Mouse (Mus musculus): ENCODE results near the gene Ildr2. TPM values are rescaled to one million over a fixed set of nuclear protein-coding genes. Genes with fewer than 3 reads are reported as not detected.

The Ildr2 gene
- 0.16 TPM in 1 of 2 replicates, not detected in the other for polyA plus RNA-seq (2012; ENCODE audit: insufficient read depth, insufficient read length, missing spikeins)

DNA sequence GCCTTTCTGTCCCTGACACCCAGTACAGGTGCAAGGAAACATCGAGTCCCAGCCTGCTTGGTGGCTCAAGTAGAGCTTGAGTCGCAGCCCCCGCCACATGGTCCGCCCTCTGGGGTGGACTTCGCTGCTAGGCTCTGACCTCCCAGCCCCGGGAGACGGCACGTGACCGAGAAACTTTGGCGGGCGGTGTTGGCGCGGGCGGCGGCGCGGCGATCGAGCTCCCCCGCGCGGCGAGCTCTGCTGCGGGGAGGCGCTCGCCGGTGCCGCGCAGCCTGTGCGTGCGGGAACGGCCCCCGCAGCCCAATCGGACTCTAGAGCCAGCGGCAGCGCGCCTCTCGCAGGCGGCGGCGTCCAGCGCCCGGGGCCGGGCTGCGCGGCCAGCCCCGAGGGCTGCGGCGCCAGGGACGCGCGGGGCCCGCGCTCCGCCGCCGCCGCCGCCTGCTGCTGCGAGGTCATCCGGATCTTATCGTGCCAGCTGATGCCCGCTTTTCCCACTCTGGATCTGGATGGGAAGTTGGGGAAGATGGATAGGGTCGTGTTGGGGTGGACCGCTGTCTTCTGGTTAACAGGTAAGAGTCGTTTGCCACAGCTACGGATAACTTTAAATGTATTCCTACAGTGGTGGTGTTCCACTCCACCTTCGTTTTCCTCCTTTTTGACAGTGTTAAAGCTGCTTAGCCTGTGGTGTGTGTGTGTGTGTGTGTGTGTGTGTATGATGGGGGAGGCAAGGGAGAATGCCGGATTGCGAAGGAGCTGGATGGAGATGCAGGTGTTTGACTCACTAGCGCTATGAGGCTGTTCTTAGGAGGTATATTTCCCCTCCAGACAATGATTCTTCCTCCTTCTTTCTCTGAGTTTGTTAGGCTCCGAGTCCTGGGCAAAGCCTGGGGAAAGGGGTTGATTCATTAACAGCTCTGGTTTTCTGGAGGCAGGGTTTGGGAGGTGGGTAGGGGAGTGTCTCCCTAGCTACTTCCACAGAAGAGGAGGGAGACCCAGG, at the start of gene Ildr2:
Gene Ildr2 (plus strand): TSS at position 242 of the 997 bp plus-strand sequence.
- H3K27ac ChIP-seq (ENCODE audit: insufficient read depth, low read depth, low read length): no peak within 1 kb of the TSS
- H3K4me1 ChIP-seq (ENCODE audit: control insufficient read depth, insufficient read depth, low read length): no peaks in the 10 kb centered on the region
- H3K4me3 ChIP-seq (ENCODE audit: insufficient read depth, low read length): peak within 1 kb of the TSS; percentile 27
- no peak for TF ChIP-seq POLR2A (IDR thresholded peaks at IDR 0.05; ENCODE audit: borderline replicate concordance, low read depth, low read length)
- no peak for TF ChIP-seq CTCF (IDR thresholded peaks at IDR 0.05; ENCODE audit: low read depth, low read length)

DNA sequence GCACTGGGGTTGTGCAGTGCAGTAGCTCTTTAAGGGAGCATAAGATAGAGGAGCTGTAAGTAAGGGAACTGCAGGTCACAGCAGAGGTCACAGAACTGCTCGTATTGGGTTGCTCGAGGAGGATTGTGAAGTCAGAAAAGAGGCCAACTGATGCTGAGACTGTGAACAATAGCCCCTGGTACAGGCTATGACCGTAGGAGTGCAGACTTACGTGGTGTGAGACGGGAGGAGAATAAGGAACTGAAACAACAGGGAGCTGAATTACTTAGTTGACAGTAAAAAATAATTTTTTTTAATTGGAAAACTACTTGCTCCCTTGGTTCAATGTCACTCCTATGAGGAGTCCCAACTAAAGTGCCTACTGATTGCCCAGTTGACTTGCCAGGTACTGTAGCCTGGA, 49.8 kb upstream of the Ildr2 start:
- TF ChIP-seq POLR2A (IDR thresholded peaks at IDR 0.05; ENCODE audit: borderline replicate concordance, low read depth, low read length) (no peak), CTCF (IDR thresholded peaks at IDR 0.05; ENCODE audit: low read depth, low read length) (no peak)
- Histone ChIP-seq H3K4me1 (ENCODE audit: control insufficient read depth, insufficient read depth, low read length) (0 out of 2 replicates have a peak, but pooled peaks cover 2% of the 10 kb centered on the region), H3K27ac (ENCODE audit: insufficient read depth, low read depth, low read length) (no peak overlapping the region), H3K4me3 (ENCODE audit: insufficient read depth, low read length) (no peak overlapping the region)

DNA sequence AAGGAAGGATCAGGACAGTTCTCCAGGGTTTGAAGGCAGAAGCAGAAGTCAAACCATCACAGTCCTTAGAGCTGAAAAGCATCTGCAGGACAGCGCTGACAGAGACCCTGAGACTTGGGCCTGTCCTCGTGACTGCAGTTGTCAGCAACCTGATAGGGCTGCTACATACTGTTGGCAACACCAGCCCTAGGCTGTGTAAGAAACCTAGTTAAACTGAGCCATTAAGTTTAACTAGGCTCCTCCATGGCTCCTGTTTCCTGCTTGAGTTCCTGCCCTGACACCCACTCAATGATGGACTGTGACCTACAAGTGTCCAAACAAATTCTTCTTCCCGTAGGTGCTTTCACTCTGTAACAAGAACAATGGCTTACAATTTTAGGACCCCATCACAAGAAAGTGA, 48.8 kb upstream of the Ildr2 start:
- Histone ChIP-seq H3K4me3 (ENCODE audit: insufficient read depth, low read length) (no peak overlapping the region), H3K27ac (ENCODE audit: insufficient read depth, low read depth, low read length) (no peak overlapping the region), H3K4me1 (ENCODE audit: control insufficient read depth, insufficient read depth, low read length) (0 out of 2 replicates have a peak, but pooled peaks cover 2% of the 10 kb centered on the region)
- TF ChIP-seq CTCF (IDR thresholded peaks at IDR 0.05; ENCODE audit: low read depth, low read length): no peak
- TF ChIP-seq POLR2A (IDR thresholded peaks at IDR 0.05; ENCODE audit: borderline replicate concordance, low read depth, low read length): no peak

DNA sequence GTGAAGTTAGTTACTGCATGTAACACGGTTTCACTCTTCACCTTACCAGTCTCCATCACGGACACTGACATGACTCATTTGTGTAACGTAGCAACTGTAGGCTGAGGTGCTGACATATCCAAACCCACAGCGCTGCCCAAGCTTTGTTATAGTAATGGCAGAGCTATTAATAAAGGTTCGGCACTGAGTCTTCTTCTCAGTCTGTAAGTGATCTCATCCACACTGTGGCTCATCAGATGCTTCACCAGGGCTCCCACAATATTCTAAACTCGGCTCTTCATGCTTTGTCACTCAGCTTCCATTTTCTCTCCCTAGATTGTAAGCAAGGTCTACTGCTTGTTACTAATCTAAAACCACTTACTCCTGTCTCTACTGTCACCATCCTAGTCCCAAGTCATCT, 44.6 kb upstream of the Ildr2 start:
- Histone ChIP-seq H3K4me1 (ENCODE audit: control insufficient read depth, insufficient read depth, low read length) (no peaks in the 10 kb centered on the region), H3K4me3 (ENCODE audit: insufficient read depth, low read length) (no peak overlapping the region)

DNA sequence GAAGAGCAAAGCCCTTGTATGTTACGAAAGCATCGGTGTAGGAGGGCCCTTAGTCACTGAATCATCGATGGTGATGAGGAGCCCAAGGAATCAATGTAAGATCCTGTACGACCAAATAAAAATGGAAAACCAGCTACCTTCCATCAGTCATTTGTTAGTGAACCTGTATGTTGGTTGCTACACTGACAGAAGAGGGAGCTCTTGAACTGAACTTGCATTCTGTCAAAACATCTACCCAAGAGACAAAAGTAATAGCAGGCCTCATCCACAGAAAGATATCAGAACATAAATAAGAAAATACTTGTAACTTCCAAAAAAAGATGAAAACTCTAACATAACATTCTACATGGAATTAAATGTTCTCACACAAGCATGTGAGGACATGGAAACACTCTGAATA, 39.8 kb upstream of the Ildr2 start:
- no peak for TF ChIP-seq CTCF (IDR thresholded peaks at IDR 0.05; ENCODE audit: low read depth, low read length)
- no peak for TF ChIP-seq POLR2A (IDR thresholded peaks at IDR 0.05; ENCODE audit: borderline replicate concordance, low read depth, low read length)
- H3K4me3 ChIP-seq (ENCODE audit: insufficient read depth, low read length): no peak overlapping the region
- H3K27ac ChIP-seq (ENCODE audit: insufficient read depth, low read depth, low read length): no peak overlapping the region
- no peaks in the 10 kb centered on the region for H3K4me1 ChIP-seq (ENCODE audit: control insufficient read depth, insufficient read depth, low read length)

More for the DNA sequence above, 44.6 kb upstream of the Ildr2 start:
- TF ChIP-seq POLR2A (IDR thresholded peaks at IDR 0.05; ENCODE audit: borderline replicate concordance, low read depth, low read length): no peak
- TF ChIP-seq CTCF (IDR thresholded peaks at IDR 0.05; ENCODE audit: low read depth, low read length): no peak
- no peak overlapping the region for H3K27ac ChIP-seq (ENCODE audit: insufficient read depth, low read depth, low read length)

DNA sequence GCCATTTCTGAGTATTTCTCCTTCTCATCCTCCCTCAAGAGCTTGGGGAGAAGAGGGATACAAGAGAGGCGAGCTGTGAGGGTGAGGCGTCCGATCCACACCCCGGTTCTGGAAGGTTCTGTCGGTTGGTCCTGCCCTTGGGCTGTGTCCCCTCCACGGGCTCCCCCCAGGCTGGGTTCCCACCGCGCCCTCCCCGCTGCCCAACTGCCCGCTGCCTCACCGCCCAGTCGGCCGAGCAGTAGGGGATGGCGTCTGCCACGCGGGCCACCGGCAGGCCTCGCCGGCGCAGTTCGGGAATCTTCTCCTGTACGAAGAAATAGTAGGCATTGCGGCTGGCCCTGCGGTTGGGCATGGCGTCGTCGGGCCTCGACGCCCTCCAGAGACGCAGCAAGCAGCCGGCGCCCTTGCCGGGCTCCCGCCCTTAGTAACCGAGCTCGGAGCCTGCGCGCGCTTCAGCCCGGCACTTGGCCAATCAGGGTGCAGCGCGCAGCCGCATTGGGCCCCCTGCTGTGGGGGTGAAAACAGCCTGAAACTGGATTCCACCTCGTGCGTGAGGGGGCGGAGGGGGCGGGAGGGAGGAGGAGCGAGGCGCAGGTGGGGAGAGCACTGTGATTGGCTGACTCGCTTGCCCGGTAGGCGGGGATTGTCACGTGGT, 15.5 kb upstream of the Ildr2 start, which contains the start of gene Mael:
Gene Mael (minus strand): TSS at position 433 of the 655 bp plus-strand sequence.
- TF ChIP-seq CTCF (IDR thresholded peaks at IDR 0.05; ENCODE audit: low read depth, low read length): no peak
- TF ChIP-seq POLR2A (IDR thresholded peaks at IDR 0.05; ENCODE audit: borderline replicate concordance, low read depth, low read length): no peak
- Histone ChIP-seq H3K4me1 (ENCODE audit: control insufficient read depth, insufficient read depth, low read length) (no peaks in the 10 kb centered on the region), H3K27ac (ENCODE audit: insufficient read depth, low read depth, low read length) (no peak within 1 kb of the TSS), H3K4me3 (ENCODE audit: insufficient read depth, low read length) (no peak within 1 kb of the TSS)

DNA sequence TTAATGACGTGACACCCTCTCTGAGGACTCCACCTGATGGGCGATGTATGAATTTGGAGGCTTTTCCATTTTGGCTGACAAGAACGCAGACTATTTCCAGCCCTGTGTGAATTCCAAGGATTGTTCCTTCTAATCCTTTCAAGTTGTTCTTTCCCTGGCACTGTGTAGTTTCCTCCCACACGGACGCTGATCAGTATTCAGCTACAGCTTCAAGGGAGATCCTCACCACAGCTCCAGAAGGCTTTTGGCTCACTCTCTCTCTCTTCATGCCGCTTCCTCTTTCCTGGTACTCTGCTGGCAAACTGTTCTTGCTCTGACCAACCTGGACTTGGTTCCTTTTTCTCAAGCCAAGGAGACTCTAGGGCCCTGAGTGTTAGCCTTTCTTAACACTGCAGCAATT, 9.7 kb upstream of the Ildr2 start:
- H3K4me1 ChIP-seq (ENCODE audit: control insufficient read depth, insufficient read depth, low read length): 0 out of 2 replicates have a peak, but pooled peaks cover 2% of the 10 kb centered on the region
- TF ChIP-seq CTCF (IDR thresholded peaks at IDR 0.05; ENCODE audit: low read depth, low read length) (no peak), POLR2A (IDR thresholded peaks at IDR 0.05; ENCODE audit: borderline replicate concordance, low read depth, low read length) (no peak)
- H3K4me3 ChIP-seq (ENCODE audit: insufficient read depth, low read length): no peak overlapping the region
- no peak overlapping the region for H3K27ac ChIP-seq (ENCODE audit: insufficient read depth, low read depth, low read length)

DNA sequence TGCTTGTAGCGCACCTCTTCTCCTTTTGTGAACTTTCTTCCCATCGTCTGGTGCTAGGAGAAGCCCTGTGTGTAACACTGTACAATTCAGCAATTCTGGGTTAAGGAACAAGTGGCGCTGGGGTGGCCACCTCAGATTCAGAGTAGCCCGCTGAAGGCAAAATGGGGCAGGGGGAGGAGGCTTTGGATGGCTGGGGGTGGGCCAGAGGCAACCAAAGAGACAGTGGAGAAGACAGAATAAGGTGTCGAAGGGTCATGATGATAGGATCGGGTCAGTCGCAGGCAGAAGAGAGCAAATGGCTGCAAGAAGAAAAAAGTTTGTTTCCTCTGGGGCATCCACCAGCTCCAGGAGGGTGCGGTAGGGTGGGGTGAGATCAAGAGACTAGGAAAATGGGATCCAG, 1.2 kb downstream of the Ildr2 start:
- Histone ChIP-seq H3K4me1 (ENCODE audit: control insufficient read depth, insufficient read depth, low read length) (no peaks in the 10 kb centered on the region), H3K27ac (ENCODE audit: insufficient read depth, low read depth, low read length) (no peak overlapping the region), H3K4me3 (ENCODE audit: insufficient read depth, low read length) (no peak overlapping the region)
- TF ChIP-seq CTCF (IDR thresholded peaks at IDR 0.05; ENCODE audit: low read depth, low read length): no peak
- TF ChIP-seq POLR2A (IDR thresholded peaks at IDR 0.05; ENCODE audit: borderline replicate concordance, low read depth, low read length): no peak

DNA sequence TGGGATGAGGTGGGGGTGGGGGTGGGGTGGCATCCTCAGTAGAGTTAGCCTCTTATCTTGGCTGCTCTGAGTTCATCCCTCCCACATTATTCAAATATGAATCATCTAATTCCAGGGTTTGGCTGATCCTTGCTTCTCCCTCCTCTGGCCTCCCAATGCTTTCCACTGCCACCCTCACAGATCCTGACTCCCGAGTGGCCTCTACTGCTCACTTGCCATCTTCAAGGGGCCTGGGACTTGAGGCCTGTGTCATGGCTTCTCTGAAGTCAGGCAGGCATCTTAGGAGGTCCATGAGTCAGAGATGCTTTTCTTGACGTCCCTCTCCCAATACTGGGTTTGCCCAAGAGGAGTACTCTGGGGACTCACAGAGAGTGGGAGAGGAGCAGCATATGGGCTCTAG, 1.7 kb downstream of the Ildr2 start:
- Histone ChIP-seq H3K27ac (ENCODE audit: insufficient read depth, low read depth, low read length) (no peak overlapping the region), H3K4me1 (ENCODE audit: control insufficient read depth, insufficient read depth, low read length) (no peaks in the 10 kb centered on the region), H3K4me3 (ENCODE audit: insufficient read depth, low read length) (no peak overlapping the region)
- TF ChIP-seq CTCF (IDR thresholded peaks at IDR 0.05; ENCODE audit: low read depth, low read length): no peak
- no peak for TF ChIP-seq POLR2A (IDR thresholded peaks at IDR 0.05; ENCODE audit: borderline replicate concordance, low read depth, low read length)

Data from bone marrow macrophage, adult 2 months (primary cell).